Mouse (Mus musculus) forebrain, embryonic 15.5 days (tissue): ENCODE results near the gene Vsir. TPM values are rescaled to one million over a fixed set of nuclear protein-coding genes. Genes with fewer than 3 reads are reported as not detected.
A peak's percentile ranks its signal among the peaks of the same experiment; 100 is the strongest.

Experiments
- ATAC-seq: fragments of 200-750 bp; cut with Nextera tagmentation; replicated peaks from 2 replicates; pipeline ENCODE4 v1.8.0; 2017; ENCODE audit warnings: mild to moderate bottlenecking, moderate TSS enrichment, moderate library complexity
- H3K27ac ChIP-seq: fragments of 300-500 bp; sonication (generic); replicated peaks from 2 replicates; pipeline ENCODE4 v1.5.1; 2015; ENCODE audit warnings: mild to moderate bottlenecking, inconsistent platforms
- H3K27me3 ChIP-seq: fragments of 300-500 bp; sonication (generic); 2 replicates; pipeline ENCODE4 v1.6.1; 2015; ENCODE audit warnings: inconsistent platforms
- H3K36me3 ChIP-seq: fragments of 300-500 bp; sonication (generic); 2 replicates; pipeline ENCODE4 v1.6.1; 2015; ENCODE audit warnings: mild to moderate bottlenecking, inconsistent platforms
- H3K4me1 ChIP-seq: fragments of 300-500 bp; sonication (generic); 2 replicates; pipeline ENCODE4 v1.6.1; 2015; ENCODE audit warnings: inconsistent platforms
- H3K4me2 ChIP-seq: fragments of 300-500 bp; sonication (generic); replicated peaks from 2 replicates; pipeline ENCODE4 v1.6.1; 2015; ENCODE audit warnings: mild to moderate bottlenecking, inconsistent platforms
- H3K4me3 ChIP-seq: fragments of 300-500 bp; sonication (generic); 2 replicates; pipeline ENCODE4 v1.5.1; 2015; ENCODE audit warnings: mild to moderate bottlenecking, inconsistent platforms
- H3K9ac ChIP-seq: fragments of 300-500 bp; sonication (generic); replicated peaks from 2 replicates; pipeline ENCODE4 v1.6.1; 2015; ENCODE audit warnings: mild to moderate bottlenecking, inconsistent platforms
- H3K9me3 ChIP-seq: fragments of 300-500 bp; sonication (generic); 2 replicates; pipeline ENCODE4 v1.6.1; 2016; ENCODE audit warnings: inconsistent platforms
- WGBS: fragments of 180-500 bp; shearing (Covaris S2); methylation state at CpG from one replicate; pipeline ENCODE4 v1.1.7; 2015; ENCODE audit warnings: mixed read lengths; 5-methylcytosine and 5-hydroxymethylcytosine counted together
- polyA plus RNA-seq: library from polyadenylated mRNA; unstranded; fragments of >200 nt; fragmentation: Nextera tagmentation; extraction: Ambion mirVana; gene quantifications from 2 replicates; pipeline ENCODE4 v1.2.1, GENCODE M21; 2015

Vsir gene
- polyA plus RNA-seq, 1 experiment from 2014 or later, result 1.4 TPM

DNA sequence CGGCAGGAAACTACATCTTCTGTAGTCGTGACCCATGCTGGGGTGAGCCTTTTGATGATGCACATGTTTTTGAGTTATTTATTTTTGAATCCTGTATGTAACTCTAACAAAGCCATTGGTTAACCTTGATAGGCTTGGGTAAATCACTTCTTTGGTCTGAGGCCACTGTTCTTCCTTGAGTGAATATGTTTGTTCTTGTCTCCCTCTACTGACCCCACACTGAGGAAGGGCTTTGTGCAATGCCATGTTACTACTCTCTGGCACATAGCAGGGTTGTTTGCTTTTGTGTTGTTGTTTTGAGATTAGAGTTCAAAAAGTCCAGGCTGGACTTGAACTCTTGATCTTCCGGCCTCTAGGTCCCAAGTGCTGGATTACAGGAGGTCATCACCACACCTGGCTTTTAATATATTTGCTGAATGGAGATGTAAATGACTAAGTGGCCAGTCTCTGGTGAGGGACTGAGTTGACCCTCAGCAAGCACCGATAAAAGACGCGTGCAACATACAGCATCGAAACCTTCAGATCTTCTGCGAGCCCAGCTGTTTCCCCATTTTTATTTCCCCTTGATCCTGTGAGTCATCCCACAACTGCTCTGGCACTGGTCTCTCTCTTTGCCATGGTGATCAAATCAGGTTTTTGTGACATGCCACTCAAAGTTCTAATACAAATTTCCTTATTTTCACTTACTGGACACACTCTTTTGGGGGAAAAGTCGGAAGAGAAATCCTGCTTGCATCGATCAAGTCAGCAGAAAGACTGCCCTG, 51.6 kb downstream of the Vsir start:
- WGBS, result 92% methylated on average over 10 of the region's 10 CpGs
- no peak overlapping the region for H3K4me2 ChIP-seq
- no peaks in the 10 kb centered on the region for H3K27me3 ChIP-seq
- H3K9me3 ChIP-seq, result no peaks in the 10 kb centered on the region
- no peak overlapping the region for H3K9ac ChIP-seq
- H3K36me3 ChIP-seq, result no peaks in the 10 kb centered on the region
- no peak overlapping the region for H3K27ac ChIP-seq
- no peak overlapping the region for H3K4me3 ChIP-seq
- no peak for ATAC-seq
- H3K4me1 ChIP-seq, result peaks cover 3% of the 10 kb centered on the region; the same call in 1 of the 2 replicates

DNA sequence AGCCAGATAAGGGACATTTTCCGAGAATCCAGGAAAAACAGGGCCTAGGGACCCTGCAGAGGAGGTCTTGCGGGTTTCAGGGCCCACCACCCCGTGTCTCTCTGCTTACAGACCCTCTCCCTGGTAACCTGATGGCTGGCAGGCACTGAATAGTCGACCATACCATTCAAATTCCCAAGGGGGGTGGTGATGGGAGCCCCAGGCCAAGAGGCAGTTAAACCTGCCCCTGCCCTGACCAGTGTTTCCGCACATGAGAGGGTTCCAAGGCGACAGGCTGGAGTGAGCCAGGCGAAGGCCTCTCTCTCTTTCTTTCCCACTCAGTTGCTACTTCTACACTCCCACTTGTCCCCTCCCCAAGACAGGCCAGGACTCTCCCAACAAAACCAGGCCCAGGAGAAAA, 52.8 kb downstream of the Vsir start, which contains the start of gene Gm17455:
Gm17455 (plus strand) TSS at position 278 of the 400 bp plus-strand sequence.
- Histone ChIP-seq H3K36me3 (no peaks in the 10 kb centered on the region), H3K4me2 (no peak within 1 kb of the TSS), H3K27ac (no peak within 1 kb of the TSS), H3K27me3 (no peaks in the 10 kb centered on the region), H3K9me3 (no peaks in the 10 kb centered on the region), H3K4me1 (peaks cover 3% of the 10 kb centered on the region; the same call in 1 of the 2 replicates), H3K9ac (no peak within 1 kb of the TSS), H3K4me3 (no peak within 1 kb of the TSS)
- ATAC-seq, result no peak
- 57% methylated on average over 7 of the region's 7 CpGs for WGBS

DNA sequence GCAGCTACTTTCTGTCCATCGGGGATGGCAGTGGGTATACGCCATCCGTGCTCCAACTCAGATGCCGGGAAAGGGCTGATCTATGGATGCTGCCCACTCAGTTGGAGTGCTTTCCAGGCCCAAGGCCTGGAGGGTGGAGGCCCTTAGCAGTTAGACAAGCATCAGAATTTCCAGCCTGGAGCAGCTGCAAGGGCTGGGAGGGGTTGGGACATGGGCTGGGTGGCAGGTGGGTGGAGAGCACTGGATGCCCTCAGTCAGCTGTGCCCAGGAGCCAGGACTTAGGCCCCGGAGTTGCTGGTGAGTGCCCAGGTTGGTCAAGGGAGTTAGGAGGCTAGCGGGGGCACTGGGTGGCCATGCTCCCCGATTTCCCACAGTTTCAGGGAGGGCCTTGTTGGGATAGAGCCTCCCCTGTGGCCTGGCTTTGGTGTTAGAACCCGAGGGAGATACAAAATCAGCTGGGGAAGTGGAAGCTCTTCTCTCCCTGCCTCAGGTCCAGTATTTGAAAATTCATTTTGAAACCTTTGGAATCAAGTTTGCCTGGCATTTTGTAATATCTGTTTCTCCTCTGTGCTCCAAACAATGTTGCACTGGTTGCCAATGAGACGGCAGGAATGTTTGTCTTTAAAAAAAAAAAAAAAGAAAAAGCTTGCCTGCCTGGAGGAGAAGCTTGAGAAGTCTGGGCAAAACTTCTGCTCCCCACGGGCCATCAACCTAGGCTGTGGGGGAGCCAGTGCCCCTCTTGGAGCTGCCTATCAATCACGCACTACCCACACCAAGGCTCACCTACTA, 54.0 kb downstream of the Vsir start:
- no peak overlapping the region for H3K27ac ChIP-seq
- WGBS, result 77% methylated on average over 11 of the region's 11 CpGs
- H3K9me3 ChIP-seq, result no peaks in the 10 kb centered on the region
- H3K27me3 ChIP-seq, result no peaks in the 10 kb centered on the region
- H3K4me2 ChIP-seq, result no peak overlapping the region
- H3K9ac ChIP-seq, result no peak overlapping the region
- no peaks in the 10 kb centered on the region for H3K36me3 ChIP-seq
- no peak overlapping the region for H3K4me3 ChIP-seq
- H3K4me1 ChIP-seq, result peaks cover 3% of the 10 kb centered on the region; the same call in 1 of the 2 replicates
- no peak for ATAC-seq

DNA sequence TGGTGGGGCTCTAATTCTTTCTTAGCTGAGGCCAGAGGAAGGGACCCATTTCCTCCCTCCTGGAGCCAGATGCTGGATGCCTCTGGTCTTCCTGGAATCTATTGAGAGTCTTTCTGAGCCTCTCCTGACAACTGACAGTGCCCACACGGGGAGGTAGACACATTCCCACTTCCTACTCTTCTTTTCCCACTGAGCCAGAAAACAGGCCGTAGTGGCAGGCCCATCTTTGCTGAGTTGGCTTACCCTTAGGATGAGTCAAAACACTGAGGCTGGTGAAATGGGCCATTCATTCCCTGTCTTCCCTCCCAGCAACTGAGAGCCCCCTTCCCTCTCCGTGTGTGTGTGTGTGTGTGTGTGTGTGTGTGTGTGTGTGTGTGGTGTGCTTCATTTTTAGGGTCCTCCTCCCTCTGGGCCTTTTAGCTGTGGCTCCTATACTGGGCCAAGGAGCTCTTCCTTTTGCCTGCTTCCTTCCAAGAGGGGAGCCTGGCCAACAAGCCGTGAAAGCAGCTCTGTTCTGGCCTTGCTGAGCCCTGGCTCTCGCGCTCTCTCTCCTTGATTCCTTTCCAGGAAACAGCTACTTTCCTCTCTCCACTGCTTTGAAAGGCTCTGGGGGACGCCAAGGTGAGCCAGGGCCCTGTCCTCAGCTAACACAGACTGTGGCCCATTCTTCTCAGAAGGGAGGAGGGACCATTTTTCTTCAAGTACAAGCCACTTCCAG, 59.0 kb downstream of the Vsir start:
- 43% methylated on average over 7 of the region's 7 CpGs for WGBS
- Histone ChIP-seq H3K4me2 (no peak overlapping the region), H3K36me3 (no peaks in the 10 kb centered on the region), H3K9me3 (no peaks in the 10 kb centered on the region), H3K27me3 (no peaks in the 10 kb centered on the region), H3K9ac (no peak overlapping the region), H3K4me3 (no peak overlapping the region), H3K27ac (no peak overlapping the region), H3K4me1 (no peaks in the 10 kb centered on the region)
- no peak for ATAC-seq

DNA sequence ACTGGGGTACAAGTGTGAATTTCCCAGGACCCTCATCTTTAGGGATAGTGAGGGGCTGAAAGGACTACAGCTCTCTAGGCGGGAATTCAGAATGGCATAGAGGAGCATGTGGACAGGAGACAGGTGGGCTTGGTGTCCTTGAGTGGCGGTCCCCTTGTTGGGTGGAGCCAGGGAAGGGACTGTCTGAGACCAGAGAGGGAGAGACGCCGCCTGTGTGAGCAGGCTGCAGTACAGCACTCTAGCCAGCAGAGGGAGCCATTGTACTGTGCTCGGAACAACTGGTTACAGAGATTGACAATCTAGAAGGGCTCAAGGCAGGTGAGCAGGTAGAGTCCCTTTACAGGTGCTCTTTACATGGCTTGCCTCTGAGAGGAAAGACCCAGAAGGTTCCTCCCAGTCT, 61.2 kb downstream of the Vsir start:
- WGBS, result 5% methylated on average over 5 of the region's 5 CpGs
- H3K27me3 ChIP-seq, result no peaks in the 10 kb centered on the region
- no peak overlapping the region for H3K4me2 ChIP-seq
- H3K9me3 ChIP-seq, result no peaks in the 10 kb centered on the region
- H3K4me1 ChIP-seq, result no peaks in the 10 kb centered on the region
- H3K27ac ChIP-seq, result no peak overlapping the region
- no peak overlapping the region for H3K9ac ChIP-seq
- ATAC-seq, result peak; percentile 69
- H3K36me3 ChIP-seq, result no peaks in the 10 kb centered on the region
- H3K4me3 ChIP-seq, result no peak overlapping the region

DNA sequence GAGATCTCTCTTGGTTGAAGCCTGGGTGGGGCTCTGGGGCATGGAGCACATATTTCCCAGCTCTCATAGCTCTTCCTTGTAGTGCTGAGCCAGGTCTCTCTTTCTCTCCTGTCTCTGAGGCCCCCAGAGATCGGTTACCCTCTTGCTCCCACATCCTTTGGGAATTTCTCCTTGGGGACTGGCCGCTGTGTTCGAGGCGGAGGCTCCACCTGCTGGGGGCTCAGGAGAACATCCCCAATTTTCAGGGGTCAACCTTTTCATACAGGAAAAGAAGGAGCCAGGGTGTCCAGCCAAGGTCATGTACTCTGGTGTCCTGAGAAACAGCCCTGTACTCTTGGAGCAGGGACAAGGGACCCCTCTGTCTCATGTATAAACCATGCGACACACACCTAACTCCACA, 65.1 kb downstream of the Vsir start:
- H3K27me3 ChIP-seq, result no peaks in the 10 kb centered on the region

DNA sequence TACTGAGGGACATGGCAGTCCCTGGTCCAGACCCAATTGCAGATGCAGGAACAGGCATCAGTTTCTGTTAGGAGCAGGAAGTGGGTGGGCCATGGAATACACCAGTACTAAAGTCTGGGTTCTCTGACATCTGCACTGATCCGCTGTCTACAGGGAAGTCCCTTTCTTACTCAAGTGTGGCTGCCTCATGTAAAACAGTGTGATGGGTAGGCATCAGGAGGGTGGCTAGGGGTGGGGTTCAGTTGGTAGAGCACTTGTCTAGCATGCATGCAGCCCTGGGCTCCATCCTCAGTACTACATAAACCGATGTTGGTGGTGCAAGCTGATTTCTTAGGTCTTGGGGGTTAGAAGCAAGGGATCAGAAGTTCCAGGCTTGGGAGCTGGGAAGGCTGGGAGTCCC, 67.1 kb downstream of the Vsir start:
- Histone ChIP-seq H3K4me3 (no peak overlapping the region), H3K27ac (no peak overlapping the region), H3K4me2 (no peak overlapping the region), H3K9me3 (no peaks in the 10 kb centered on the region), H3K27me3 (no peaks in the 10 kb centered on the region), H3K9ac (no peak overlapping the region), H3K4me1 (no peaks in the 10 kb centered on the region), H3K36me3 (no peaks in the 10 kb centered on the region)
- WGBS, result 78% methylated on average over 2 of the region's 2 CpGs
- ATAC-seq, result no peak

More for the DNA sequence above, 65.1 kb downstream of the Vsir start:
- ATAC-seq, result no peak
- Histone ChIP-seq H3K36me3 (no peaks in the 10 kb centered on the region), H3K4me3 (no peak overlapping the region), H3K9me3 (no peaks in the 10 kb centered on the region), H3K4me1 (no peaks in the 10 kb centered on the region), H3K27ac (no peak overlapping the region), H3K9ac (no peak overlapping the region), H3K4me2 (no peak overlapping the region)
- WGBS, result 29% methylated on average over 5 of the region's 5 CpGs

DNA sequence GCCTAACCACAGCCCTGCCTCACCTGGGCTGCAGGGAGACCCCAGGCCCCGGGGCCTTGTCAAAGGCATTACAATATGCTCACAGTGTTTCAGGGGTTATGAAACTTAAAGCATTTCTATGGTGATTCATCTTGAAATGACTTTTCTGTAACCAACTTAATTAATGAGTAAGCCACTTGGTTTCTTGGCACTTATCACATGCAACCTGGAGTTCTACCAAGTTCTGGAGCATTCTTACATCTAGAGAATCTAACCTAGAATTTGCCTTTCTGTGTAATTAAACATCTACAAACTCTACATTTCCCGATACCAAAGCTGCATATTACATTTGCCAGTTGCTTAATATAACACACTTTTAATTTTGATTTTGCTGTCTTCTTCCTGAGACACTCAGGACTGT, 70.4 kb downstream of the Vsir start:
- Histone ChIP-seq H3K4me1 (no peaks in the 10 kb centered on the region), H3K27ac (no peak overlapping the region), H3K4me2 (no peak overlapping the region), H3K9me3 (no peaks in the 10 kb centered on the region), H3K4me3 (no peak overlapping the region), H3K27me3 (no peaks in the 10 kb centered on the region), H3K36me3 (no peaks in the 10 kb centered on the region), H3K9ac (no peak overlapping the region)
- 84% methylated on average over 2 of the region's 2 CpGs for WGBS
- no peak for ATAC-seq

DNA sequence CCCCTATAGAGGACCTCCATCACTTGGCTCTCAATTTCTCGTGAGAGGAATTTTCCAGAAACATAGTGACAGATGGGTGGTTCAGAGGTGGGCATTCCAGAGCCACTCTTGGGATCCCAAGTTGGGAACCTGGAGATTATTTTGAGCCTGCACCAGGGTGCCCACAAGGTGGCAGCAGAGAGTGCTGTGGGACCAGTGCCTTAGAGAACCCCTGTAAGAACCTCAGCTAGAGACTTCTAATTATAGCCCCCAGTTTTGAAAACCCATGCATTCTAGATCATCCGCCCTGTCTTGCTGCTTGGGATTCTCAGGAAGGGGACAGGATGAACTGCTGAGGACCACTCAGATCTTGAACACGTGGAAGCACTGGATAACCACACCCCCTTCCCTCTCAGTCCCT, 71.5 kb downstream of the Vsir start:
- no peak overlapping the region for H3K27ac ChIP-seq
- H3K36me3 ChIP-seq, result no peaks in the 10 kb centered on the region
- 13% methylated on average over 3 of the region's 3 CpGs for WGBS

DNA sequence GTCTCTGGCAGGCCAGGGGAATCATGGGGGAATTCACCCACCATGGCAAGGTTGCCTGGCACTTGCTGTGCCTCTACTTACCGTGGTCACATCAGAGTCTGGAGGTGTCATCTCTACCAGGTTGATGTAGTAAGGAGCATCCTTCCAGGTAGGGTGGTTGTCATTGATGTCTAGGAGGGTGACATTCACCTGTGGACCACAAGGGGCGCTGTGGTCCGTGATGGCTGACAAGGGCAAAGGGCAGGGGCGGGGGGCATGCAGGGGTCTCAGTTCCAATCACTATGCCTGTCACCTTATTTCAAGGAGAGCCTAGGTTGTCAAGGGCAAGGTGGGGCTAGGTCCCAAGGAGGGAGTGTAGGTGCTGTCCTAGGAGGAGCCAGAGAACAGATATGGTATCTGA, 73.0 kb downstream of the Vsir start:
- Histone ChIP-seq H3K27ac (no peak overlapping the region), H3K4me1 (no peaks in the 10 kb centered on the region), H3K4me2 (no peak overlapping the region), H3K4me3 (no peak overlapping the region), H3K27me3 (no peaks in the 10 kb centered on the region), H3K9me3 (no peaks in the 10 kb centered on the region), H3K9ac (no peak overlapping the region), H3K36me3 (no peaks in the 10 kb centered on the region)
- no peak for ATAC-seq
- 27% methylated on average over 4 of the region's 4 CpGs for WGBS

More for the DNA sequence above, 71.5 kb downstream of the Vsir start:
- Histone ChIP-seq H3K4me1 (no peaks in the 10 kb centered on the region), H3K27me3 (no peaks in the 10 kb centered on the region), H3K4me2 (no peak overlapping the region), H3K9ac (no peak overlapping the region), H3K9me3 (no peaks in the 10 kb centered on the region), H3K4me3 (no peak overlapping the region)
- peak; percentile 76; the same call in 1 of the 2 replicates for ATAC-seq
